Mouse (Mus musculus): ENCODE results near the gene Cracr2b.

DNA sequence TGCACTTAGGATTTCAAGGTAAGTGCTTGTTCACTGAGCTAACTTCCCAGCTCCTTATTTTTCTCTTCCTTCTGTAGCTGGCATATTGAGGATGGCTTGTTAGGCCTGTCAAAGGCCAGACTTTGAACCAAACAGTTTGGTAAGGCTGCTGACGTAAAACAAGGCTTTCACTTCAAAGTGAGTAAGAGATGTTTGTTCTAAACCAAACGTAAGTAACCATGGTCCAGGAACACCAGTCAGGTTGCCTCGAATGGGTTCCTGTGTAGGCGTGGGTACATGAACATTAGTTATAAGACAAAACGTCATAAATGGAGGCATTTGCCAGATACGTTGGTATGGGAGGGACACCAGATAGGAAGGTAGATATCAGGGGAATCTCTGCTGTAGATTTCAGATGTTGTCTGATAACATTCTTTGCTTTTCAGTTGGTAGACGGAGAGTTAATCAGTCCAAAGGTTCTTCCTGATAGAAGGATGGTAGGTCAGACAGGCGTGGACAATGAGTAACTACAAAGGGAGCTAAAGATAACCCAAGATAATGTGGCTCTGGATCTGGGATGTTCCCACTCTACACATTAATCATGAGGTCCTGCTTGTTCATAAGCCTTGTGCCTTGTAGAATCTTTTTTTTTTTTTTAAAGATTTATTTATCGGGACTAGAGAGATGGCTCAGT, 40.7 kb upstream of the Cracr2b start:
- no peak for TF ChIP-seq CTCF (conservative IDR thresholded peaks at IDR 0.05; ENCODE audit: insufficient read depth, insufficient read length, low read depth, low read length)
- TF ChIP-seq POLR2A (IDR thresholded peaks at IDR 0.05; ENCODE audit: low read depth, low read length) = no peak

Data from kidney, adult 2 months (tissue).